Mouse (Mus musculus) thymus, postnatal 0 days (tissue): Measurements from ENCODE around the gene Lrrc45. TPM values are rescaled to one million over a fixed set of nuclear protein-coding genes. Genes with fewer than 3 reads are reported as not detected.
"Not testable (repeated sequence)": the region's sequence is repeated elsewhere in the genome, so short reads cannot be mapped to it uniquely, and the experiment has no call there.

Experiments
- DNase-seq: peaks from one replicate; pipeline ENCODE4 v3.0.0-alpha.2; 2015; ENCODE audit warnings: low spot score
- polyA plus RNA-seq: library from polyadenylated mRNA; unstranded; fragments of >200 nt; fragmentation: Nextera tagmentation; extraction: Ambion mirVana; gene quantifications from 2 replicates; pipeline ENCODE4 v1.2.1, GENCODE M21; 2015

The Lrrc45 gene
- polyA plus RNA-seq, 1 experiment from 2014 or later: 32.6 TPM

DNA sequence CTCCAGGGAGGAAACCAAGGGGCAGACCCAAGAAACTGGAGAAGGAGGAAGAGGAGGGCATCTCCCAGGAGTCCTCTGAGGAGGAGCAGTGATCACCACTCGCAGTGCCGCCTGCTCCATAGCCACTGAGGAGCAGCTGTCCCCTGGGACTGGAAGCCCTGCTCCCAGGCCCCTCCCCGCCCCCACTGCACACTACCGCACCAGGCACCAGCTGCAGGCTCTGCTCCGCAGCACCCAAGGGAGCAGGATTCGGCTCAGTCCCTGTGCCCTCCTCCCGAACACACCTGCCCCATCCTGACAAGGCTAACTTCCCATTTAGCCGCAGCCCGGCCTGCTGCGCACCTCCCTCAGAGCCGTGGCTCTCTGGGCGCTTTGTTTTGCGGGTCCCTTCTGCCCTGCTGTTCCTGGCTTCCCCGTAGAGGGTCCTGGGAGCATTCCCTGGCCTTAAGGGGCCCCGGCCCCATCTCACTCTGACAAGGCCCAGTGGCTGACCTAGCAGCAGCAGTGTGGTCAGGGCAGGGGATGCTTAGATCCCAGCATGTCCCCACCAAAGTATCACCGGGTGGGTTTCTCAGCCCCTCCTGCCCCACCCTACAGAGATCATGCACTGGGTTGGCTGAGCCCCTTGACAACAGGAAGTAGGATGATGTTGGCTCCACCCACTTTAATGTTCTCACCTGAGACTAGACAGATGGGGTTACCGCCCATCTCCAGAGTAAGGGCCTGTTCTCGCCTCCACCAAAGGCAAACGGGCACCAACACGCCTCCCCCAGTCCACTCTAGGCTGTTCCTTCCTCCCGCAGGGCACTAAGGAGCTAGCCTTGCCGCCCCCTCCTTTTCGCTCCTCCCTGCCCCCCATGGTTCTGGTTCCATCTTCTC is 49.6 kb downstream of the Lrrc45 start:
- not testable (repeated sequence) for DNase-seq

DNA sequence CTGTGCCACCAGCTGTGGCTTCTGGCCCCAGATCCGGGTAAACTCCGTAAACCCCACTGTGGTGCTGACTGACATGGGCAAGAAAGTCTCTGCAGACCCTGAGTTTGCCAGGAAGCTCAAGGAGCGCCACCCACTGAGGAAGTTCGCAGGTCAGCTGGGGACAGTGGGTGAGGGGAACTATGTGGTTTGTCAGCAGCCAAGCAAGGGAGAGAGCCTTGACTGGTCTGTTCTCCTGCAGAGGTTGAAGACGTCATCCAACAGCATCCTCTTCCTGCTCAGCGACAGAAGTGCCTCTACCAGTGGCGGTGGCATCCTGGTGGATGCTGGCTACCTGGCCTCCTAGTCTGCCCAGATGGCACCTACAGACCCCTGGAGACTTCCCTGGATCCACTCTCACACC is 53.3 kb downstream of the Lrrc45 start:
- not testable (repeated sequence) for DNase-seq

DNA sequence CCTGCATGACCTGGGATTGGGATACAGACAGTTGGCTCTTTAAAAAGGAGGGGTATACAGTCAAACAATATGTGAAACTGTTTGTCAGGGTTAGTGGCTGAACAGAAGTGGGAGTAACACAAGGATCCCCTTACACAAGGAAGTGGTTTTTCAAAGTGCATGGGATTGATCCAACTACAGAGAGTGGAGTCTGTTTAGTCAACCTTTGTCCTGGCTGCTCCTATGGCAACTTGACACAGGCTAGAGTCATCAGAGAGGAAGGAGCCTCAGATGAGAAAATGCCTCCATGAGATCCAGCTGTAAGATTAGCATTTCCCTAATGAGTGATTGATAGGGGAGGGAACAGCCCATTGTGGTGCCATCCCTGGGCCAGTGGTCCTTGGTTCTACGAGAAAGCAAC is 54.5 kb downstream of the Lrrc45 start:
- DNase-seq: no peak

Other genes starting within 250 kb of the Lrrc45 start
- 34.7 and 36.6 TPM in 2 replicates for gene Arl16, start 246.3 kb upstream of the Lrrc45 start, polyA plus RNA-seq
- gene Mrpl12, start 229.3 kb upstream of the Lrrc45 start, polyA plus RNA-seq: 133 and 148 TPM in 2 replicates
- gene Slc25a10, start 222.1 kb upstream of the Lrrc45 start, polyA plus RNA-seq: 28.6 and 29.4 TPM in 2 replicates
- gene Gcgr, start 183.2 kb upstream of the Lrrc45 start, polyA plus RNA-seq: 0.14 and 0.18 TPM in 2 replicates
- 179 and 196 TPM in 2 replicates for gene Mcrip1, start 164.2 kb upstream of the Lrrc45 start, polyA plus RNA-seq
- 13.7 and 17.1 TPM in 2 replicates for gene Ppp1r27, start 162.8 kb upstream of the Lrrc45 start, polyA plus RNA-seq
- gene P4hb, start 140.7 kb upstream of the Lrrc45 start, polyA plus RNA-seq: 254 and 290 TPM in 2 replicates
- gene Arhgdia, start 132.3 kb upstream of the Lrrc45 start, polyA plus RNA-seq: 553 and 615 TPM in 2 replicates
- gene Alyref, start 115.6 kb upstream of the Lrrc45 start, polyA plus RNA-seq: 571 and 587 TPM in 2 replicates
- gene Anapc11, start 115.5 kb upstream of the Lrrc45 start, polyA plus RNA-seq: 158 and 179 TPM in 2 replicates
- gene Npb, start 105.4 kb upstream of the Lrrc45 start, polyA plus RNA-seq: 1.6 and 2.1 TPM in 2 replicates
- gene Pcyt2, start 96.0 kb upstream of the Lrrc45 start, polyA plus RNA-seq: 113 and 114 TPM in 2 replicates
- 100 and 108 TPM in 2 replicates for gene Sirt7, start 88.7 kb upstream of the Lrrc45 start, polyA plus RNA-seq
- 16.5 and 18.7 TPM in 2 replicates for gene Mafg, start 80.3 kb upstream of the Lrrc45 start, polyA plus RNA-seq
- gene Pycr1, start 70.2 kb upstream of the Lrrc45 start, polyA plus RNA-seq: 1.7 and 2.9 TPM in 2 replicates
- 0.56 and 0.86 TPM in 2 replicates for gene Myadml2, start 65.8 kb upstream of the Lrrc45 start, polyA plus RNA-seq
- gene Notum, start 52.8 kb upstream of the Lrrc45 start, polyA plus RNA-seq: 0.18 TPM in 1 of 2 replicates, not detected in the other
- 116 and 120 TPM in 2 replicates for gene Aspscr1, start 41.0 kb upstream of the Lrrc45 start, polyA plus RNA-seq
- gene Cenpx, start 187 bp upstream of the Lrrc45 start, polyA plus RNA-seq: 191 and 212 TPM in 2 replicates
- 16.6 and 17.4 TPM in 2 replicates for gene Rac3, start 7.5 kb downstream of the Lrrc45 start, polyA plus RNA-seq
- 78.7 and 80.4 TPM in 2 replicates for gene Dcxr, start 13.4 kb downstream of the Lrrc45 start, polyA plus RNA-seq
- gene Cbr2, start 18.2 kb downstream of the Lrrc45 start, polyA plus RNA-seq: 179 and 229 TPM in 2 replicates
- 9.7 and 11.5 TPM in 2 replicates for gene Hmga1b, start 48.9 kb downstream of the Lrrc45 start, polyA plus RNA-seq
- gene Rfng, start 70.3 kb downstream of the Lrrc45 start, polyA plus RNA-seq: 23.7 and 30.1 TPM in 2 replicates
- gene Gps1, start 70.3 kb downstream of the Lrrc45 start, polyA plus RNA-seq: 130 and 134 TPM in 2 replicates
- gene Dus1l, start 82.5 kb downstream of the Lrrc45 start, polyA plus RNA-seq: 87.0 and 92.2 TPM in 2 replicates
- 22.3 and 25.3 TPM in 2 replicates for gene Fasn, start 110.6 kb downstream of the Lrrc45 start, polyA plus RNA-seq
- gene Ccdc57, start 218.9 kb downstream of the Lrrc45 start, polyA plus RNA-seq: 1.9 and 2.2 TPM in 2 replicates
- gene Slc16a3, start 234.6 kb downstream of the Lrrc45 start, polyA plus RNA-seq: 5.2 and 5.5 TPM in 2 replicates